32 mouse cellular contexts compared by ENCODE assay signal in the genomic region with DNA sequence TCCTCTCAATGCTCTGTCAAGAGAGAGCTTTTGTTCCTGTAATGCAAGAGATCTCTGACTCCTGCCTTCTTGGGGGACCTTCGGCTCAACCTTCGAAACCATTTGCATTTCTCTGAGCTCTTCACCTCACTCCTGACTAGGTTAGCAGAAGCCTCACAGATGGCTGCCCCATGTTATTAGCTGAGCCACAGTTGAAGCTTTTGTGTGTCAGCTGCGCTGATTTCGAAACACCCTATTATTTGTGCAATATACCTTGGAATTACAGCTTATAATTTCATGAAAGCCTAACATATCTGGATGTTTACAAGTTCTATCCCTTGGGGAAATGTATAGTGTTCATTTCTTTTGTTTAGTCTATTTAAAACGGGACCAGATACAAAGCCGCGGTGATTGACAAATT.
"Had no signal": no experiment of that assay in that cellular context is flagged by ENCODE, and none has a peak within 500 bp of the region (broad histone marks: within the 10 kb centered on the region; RNA-seq: fewer than 3 reads in every experiment).

No protein-coding gene starts in this region.

- H3K27ac ChIP-seq: limb, embryonic 10.5 days; limb, embryonic 12.5 days; limb, embryonic 13.5 days; limb, embryonic 15.5 days; liver, embryonic 12.5 days; liver, embryonic 13.5 days; liver, embryonic 14.5 days; liver, embryonic 15.5 days; lung, embryonic 15.5 days; macrophage; midbrain, embryonic 12.5 days; midbrain, embryonic 13.5 days; midbrain, embryonic 15.5 days; neural tube, embryonic 12.5 days had no signal

- H3K9me3 ChIP-seq: limb, embryonic 10.5 days; limb, embryonic 12.5 days; limb, embryonic 15.5 days; liver, embryonic 12.5 days; liver, embryonic 13.5 days; liver, embryonic 15.5 days; lung, embryonic 15.5 days; megakaryocyte, embryonic 14.5 days; midbrain, embryonic 12.5 days; midbrain, embryonic 13.5 days; midbrain, embryonic 15.5 days had no signal

- H3K36me3 ChIP-seq: limb, embryonic 10.5 days; limb, embryonic 12.5 days; limb, embryonic 13.5 days; limb, embryonic 15.5 days; liver, embryonic 12.5 days; liver, embryonic 13.5 days; liver, embryonic 15.5 days; lung, embryonic 15.5 days; midbrain, embryonic 10.5 days; midbrain, embryonic 12.5 days; midbrain, embryonic 13.5 days; midbrain, embryonic 15.5 days; neural tube, embryonic 12.5 days had no signal

- DNase-seq: left cerebral cortex, postnatal 4 days; liver; liver, embryonic 13.5 days; liver, postnatal 0 days; lung, adult 18-20 months; lung, adult 2 months; lung, postnatal 10 days; lung, postnatal 14 days; lung, postnatal 36 days; lung, postnatal 4 days; midbrain, embryonic 14.5 days had no signal

- H3K4me3 ChIP-seq: limb, embryonic 10.5 days; limb, embryonic 12.5 days; limb, embryonic 13.5 days; limb, embryonic 15.5 days; liver, embryonic 12.5 days; liver, embryonic 13.5 days; liver, embryonic 15.5 days; lung, embryonic 15.5 days; megakaryocyte, embryonic 14.5 days; midbrain, embryonic 10.5 days; midbrain, embryonic 12.5 days; midbrain, embryonic 13.5 days; midbrain, embryonic 15.5 days; myocyte; neural tube, embryonic 12.5 days had no signal

- ATAC-seq: liver, embryonic 12.5 days; liver, postnatal 0 days; lung, postnatal 0 days; midbrain, embryonic 13.5 days; midbrain, embryonic 15.5 days; midbrain, embryonic 16.5 days had no signal

- H3K9ac ChIP-seq: limb, embryonic 12.5 days; limb, embryonic 13.5 days; limb, embryonic 15.5 days; liver, embryonic 12.5 days; liver, embryonic 13.5 days; liver, embryonic 14.5 days; liver, embryonic 15.5 days; liver, postnatal 0 days; lung, embryonic 14.5 days; lung, embryonic 15.5 days; midbrain, embryonic 12.5 days; midbrain, embryonic 13.5 days; midbrain, embryonic 15.5 days; neural tube, embryonic 12.5 days had no signal

- H3K4me1 ChIP-seq: liver, embryonic 12.5 days; liver, embryonic 13.5 days; liver, embryonic 15.5 days; lung, embryonic 15.5 days; megakaryocyte, embryonic 14.5 days had no signal

- H3K27me3 ChIP-seq: liver, embryonic 12.5 days; liver, embryonic 13.5 days; liver, embryonic 15.5 days; lung, embryonic 15.5 days had no signal

- H3K4me2 ChIP-seq: limb, embryonic 12.5 days; limb, embryonic 13.5 days; limb, embryonic 15.5 days; liver, embryonic 11.5 days; liver, embryonic 12.5 days; liver, embryonic 13.5 days; liver, embryonic 15.5 days; lung, embryonic 14.5 days; lung, embryonic 15.5 days; midbrain, embryonic 11.5 days; midbrain, embryonic 12.5 days; midbrain, embryonic 13.5 days; midbrain, embryonic 15.5 days; neural tube, embryonic 12.5 days had no signal
